In the genomic region with DNA sequence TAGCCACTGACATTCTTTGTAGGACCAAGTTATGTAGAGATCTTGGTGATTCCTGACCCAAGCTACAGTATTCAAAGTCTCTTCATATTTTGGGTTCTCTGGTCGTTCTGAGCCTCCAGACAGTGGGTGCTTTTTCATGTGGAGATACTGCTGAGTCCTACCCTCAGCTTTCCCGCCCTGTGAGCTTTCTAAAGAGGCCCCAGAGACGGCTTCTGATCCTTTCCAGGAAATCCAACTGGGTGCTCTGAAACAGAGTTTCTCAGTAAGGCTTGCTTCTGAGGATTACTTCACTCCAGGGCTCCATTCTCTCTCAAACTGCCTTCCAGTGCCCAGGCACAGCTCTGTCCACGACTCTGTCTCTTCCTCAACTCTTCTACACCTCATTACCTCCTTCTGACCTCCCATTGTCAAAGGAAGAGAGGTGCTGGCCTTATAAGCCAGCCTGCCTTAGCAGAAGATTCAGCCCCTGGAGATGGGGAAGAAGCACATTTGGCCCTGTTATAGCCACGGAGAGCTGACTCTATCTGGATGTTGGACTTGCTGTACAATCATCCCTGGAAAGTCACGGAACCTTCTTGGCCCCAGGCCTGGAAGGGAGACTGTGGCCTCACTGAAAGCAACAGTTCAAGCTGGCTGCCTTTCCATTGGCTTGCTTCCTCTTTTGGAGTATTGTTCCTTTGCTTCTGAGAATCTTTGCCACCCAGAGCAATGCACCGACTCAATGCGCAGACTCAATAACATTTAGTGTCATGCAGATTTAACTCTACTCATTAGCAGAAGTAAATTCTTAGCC, we compare ENCODE assay signal across 13 mouse cellular contexts.
DNase-seq lines count a peak whose midpoint lies in the region; ATAC-seq and TF ChIP-seq lines count a peak whose summit lies in the region.
"Had no signal": no experiment of that assay in that cellular context is flagged by ENCODE, and none has a peak within 500 bp of the region (broad histone marks: within the 10 kb centered on the region; RNA-seq: fewer than 3 reads in every experiment).

No protein-coding gene starts in this region.

- H3K4me3 ChIP-seq in heart, embryonic 12.5 days = no peak overlapping the region
- H3K4me3 ChIP-seq in CH12.LX (replicated peaks in 1 of 3; ENCODE audit: low read depth in 2 of 3, low read length in 2 of 3, poor library complexity in 1 of 3) = no peak overlapping the region
- H3K4me3 ChIP-seq in gastrocnemius, adult 2 months = no peak overlapping the region
- H3K4me3 ChIP-seq in forebrain, embryonic 16.5 days (replicated peaks; ENCODE audit: low read length) = no peak overlapping the region
- H3K4me3 ChIP-seq: erythroblast, embryonic 14.5 days had no signal

- no peaks in the 10 kb centered on the region for H3K9me3 ChIP-seq in heart, embryonic 12.5 days (replicated peaks)
- no peaks in the 10 kb centered on the region for H3K9me3 ChIP-seq in CH12.LX (replicated peaks; ENCODE audit: low read length)
- no peaks in the 10 kb centered on the region for H3K9me3 ChIP-seq in forebrain, embryonic 16.5 days (ENCODE audit: control insufficient read depth, low read length)

- no peak overlapping the region for H3K9ac ChIP-seq in heart, embryonic 12.5 days
- no peak overlapping the region for H3K9ac ChIP-seq in CH12.LX (ENCODE audit: insufficient read depth, low read depth)
- no peak overlapping the region for H3K9ac ChIP-seq in forebrain, embryonic 16.5 days (replicated peaks; ENCODE audit: low read depth, low read length)

- H3K27me3 ChIP-seq in heart, embryonic 12.5 days (replicated peaks) = no peaks in the 10 kb centered on the region
- no peaks in the 10 kb centered on the region for H3K27me3 ChIP-seq in CH12.LX (replicated peaks)
- H3K27me3 ChIP-seq in forebrain, embryonic 16.5 days (replicated peaks; ENCODE audit: control insufficient read depth, insufficient read depth, low read length) = no peaks in the 10 kb centered on the region

- no peak for TF ChIP-seq POLR2A in CH12.LX (IDR thresholded peaks at IDR 0.05; ENCODE audit: low read depth, low read length)

- no peaks in the 10 kb centered on the region for H3K36me3 ChIP-seq in heart, embryonic 12.5 days
- H3K36me3 ChIP-seq in CH12.LX (replicated peaks in 1 of 2; ENCODE audit: control insufficient read depth in 1 of 2, insufficient read depth in 1 of 2, low read length in 1 of 2) = peaks cover 46 to 73% of the 10 kb centered on the region in 2 experiments
- no peaks in the 10 kb centered on the region for H3K36me3 ChIP-seq in forebrain, embryonic 16.5 days (ENCODE audit: control insufficient read depth, insufficient read depth)

- no peak for ATAC-seq in heart, embryonic 12.5 days (ENCODE audit: insufficient number of reproducible peaks, low FRiP score)
- ATAC-seq in forebrain, embryonic 16.5 days = no peak
- ATAC-seq: midbrain, embryonic 16.5 days had no signal

- peak; percentile 97 for DNase-seq in heart, adult 11 months
- DNase-seq in CH12.LX (ENCODE audit: extremely low read depth) = peak; percentile 58
- peak; percentile 56 for DNase-seq in gastrocnemius, adult 2 months
- peak; percentile 54 to 67 for DNase-seq in heart, postnatal 36 days
- DNase-seq in spleen, adult 18-20 months = no peak
- no peak for DNase-seq in cerebellum, adult 8-10 months
- DNase-seq: cerebellum, adult 9-11 months; kidney, postnatal 4 days; thymus, adult 2 months had no signal

- no peak for TF ChIP-seq RAD21 in CH12.LX (IDR thresholded peaks at IDR 0.05; ENCODE audit: low read depth, low read length)

- TF ChIP-seq EP300 in CH12.LX (IDR thresholded peaks at IDR 0.05; ENCODE audit: low read length) = peak; percentile 45

- 72% methylated on average over 8 of the region's 8 CpGs for whole genome bisulfite sequencing in heart, embryonic 12.5 days
- 81% methylated on average over 8 of the region's 8 CpGs for WGBS in forebrain, embryonic 16.5 days

- no peak for TF ChIP-seq CTCF in CH12.LX (conservative IDR thresholded peaks at IDR 0.05 in 1 of 2, IDR thresholded peaks at IDR 0.05 in 1 of 2; ENCODE audit: low read depth in 2 of 2, low read length in 2 of 2)
- no peak for TF ChIP-seq CTCF in gastrocnemius, adult 2 months (IDR thresholded peaks at IDR 0.05)

- peaks cover 22% of the 10 kb centered on the region for H3K4me1 ChIP-seq in heart, embryonic 12.5 days (replicated peaks)
- H3K4me1 ChIP-seq in CH12.LX (ENCODE audit: control insufficient read depth in 1 of 2, insufficient read depth in 2 of 2) = peaks cover 8 to 62% of the 10 kb centered on the region in 2 experiments; a peak in 3 of 4 replicates
- no peaks in the 10 kb centered on the region for H3K4me1 ChIP-seq in forebrain, embryonic 16.5 days (replicated peaks; ENCODE audit: control insufficient read depth, insufficient read depth, low read length)

- intact Hi-C loops in gastrocnemius, adult 2 months (cut with DNase I) = no loop called here
- intact Hi-C loops in heart, postnatal 36 days (cut with DNase I) = no loop called here

- dilution Hi-C loops in CH12.LX (cut with MboI; ENCODE audit: extremely low pct_ligation_motif_present, extremely low pct_unique_long_range_greater_than_20kb, low sequenced_read_pairs) = no loop called here

- in situ Hi-C loops in CH12.LX (cut with MboI; ENCODE audit: low pct_ligation_motif_present, low pct_unique_long_range_greater_than_20kb, low sequenced_read_pairs) = no loop called here

- no peak overlapping the region for H3K4me2 ChIP-seq in heart, embryonic 12.5 days
- no peak overlapping the region for H3K4me2 ChIP-seq in CH12.LX (ENCODE audit: insufficient read depth, low read depth, poor library complexity, severe bottlenecking)
- no peak overlapping the region for H3K4me2 ChIP-seq in forebrain, embryonic 16.5 days (ENCODE audit: low read length)

- peaks cover 13% of the 10 kb centered on the region; the same call in 1 of the 2 replicates for H3K79me2 ChIP-seq in CH12.LX (replicated peaks; ENCODE audit: control insufficient read depth, extremely low read depth, insufficient read depth, poor library complexity, severe bottlenecking)

- no peak overlapping the region for H3K27ac ChIP-seq in heart, embryonic 12.5 days (ENCODE audit: poor library complexity, severe bottlenecking)
- H3K27ac ChIP-seq in CH12.LX (ENCODE audit: insufficient read depth, low read depth) = peak overlapping the region; percentile 23
- no peak overlapping the region for H3K27ac ChIP-seq in gastrocnemius, adult 2 months
- H3K27ac ChIP-seq in forebrain, embryonic 16.5 days (ENCODE audit: low read length) = no peak overlapping the region

TF ChIP-seq in CH12.LX, 34 proteins besides CTCF, POLR2A, EP300 and RAD21:
- TF ChIP-seq ZKSCAN1 (IDR thresholded peaks at IDR 0.05; ENCODE audit: borderline replicate concordance, low read depth, low read length) (no peak), CHD2 (IDR thresholded peaks at IDR 0.05; ENCODE audit: low read length) (no peak), GABPA (IDR thresholded peaks at IDR 0.05; ENCODE audit: insufficient replicate concordance, low read depth, low read length) (no peak), ZNF384 (IDR thresholded peaks at IDR 0.05; ENCODE audit: low read depth, low read length) (no peak), TCF12 (IDR thresholded peaks at IDR 0.05; ENCODE audit: low read depth, low read length) (no peak), HCFC1 (IDR thresholded peaks at IDR 0.05; ENCODE audit: low read depth, low read length) (no peak), ELF1 (IDR thresholded peaks at IDR 0.05; ENCODE audit: low read depth, low read length) (no peak), UBTF (IDR thresholded peaks at IDR 0.05; ENCODE audit: low read depth, low read length) (no peak), USF2 (conservative IDR thresholded peaks at IDR 0.05; ENCODE audit: low read depth, low read length) (no peak), MAZ (IDR thresholded peaks at IDR 0.05; ENCODE audit: low read depth, low read length) (no peak), JUN (IDR thresholded peaks at IDR 0.05; ENCODE audit: insufficient read depth, low read depth, low read length) (no peak), TBP (conservative IDR thresholded peaks at IDR 0.05; ENCODE audit: low read depth, low read length) (no peak), KAT2A (IDR thresholded peaks at IDR 0.05; ENCODE audit: insufficient replicate concordance, low read length) (no peak), PAX5 (IDR thresholded peaks at IDR 0.05; ENCODE audit: low read length) (no peak), MAFK (IDR thresholded peaks at IDR 0.05; ENCODE audit: insufficient replicate concordance, low read length) (no peak), NELFE (IDR thresholded peaks at IDR 0.05; ENCODE audit: low read depth, low read length) (no peak), BHLHE40 (IDR thresholded peaks at IDR 0.05; ENCODE audit: low read depth, low read length) (no peak), MAX (IDR thresholded peaks at IDR 0.05; ENCODE audit: low read length) (no peak)

Comparison
In these comparisons a context has a peak if more than half of its experiments do, and no peak if none do; other contexts are left out.
1. DNase-seq: peak in heart, adult 11 months (single experiment), CH12.LX (single experiment), gastrocnemius, adult 2 months (single experiment) and heart, postnatal 36 days (2 of 2); none in spleen, adult 18-20 months (0 of 2) and cerebellum, adult 8-10 months (single experiment).